Mouse (Mus musculus): ENCODE measurements around the gene Palld. TPM values are rescaled to one million over a fixed set of nuclear protein-coding genes. Genes with fewer than 3 reads are reported as not detected.
A peak's percentile ranks its signal among the peaks of the same experiment; 100 is the strongest.

Palld gene
- polyA plus RNA-seq, 1 experiment from 2014 or later = 99.0 TPM

DNA sequence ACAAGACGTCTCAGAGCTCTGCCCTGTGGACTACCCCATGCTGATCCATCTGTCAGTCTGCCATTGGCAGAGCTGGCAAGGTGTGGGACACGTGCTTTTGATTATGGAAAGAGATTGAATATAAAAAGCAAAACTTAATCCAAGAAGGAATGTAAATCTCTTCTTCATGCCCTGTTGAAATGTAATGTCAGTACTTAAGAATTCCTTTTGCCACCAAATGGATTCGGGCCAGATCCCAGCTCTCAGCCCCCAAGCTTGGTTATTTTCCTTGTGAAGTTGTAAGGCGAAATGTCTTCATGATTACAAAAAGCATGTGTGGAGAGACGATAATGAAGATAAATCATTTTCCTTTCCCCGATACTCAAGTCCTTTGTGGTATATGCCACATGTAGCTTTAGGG lies 126.6 kb downstream of the Palld start:
- H3K27me3 ChIP-seq = no peaks in the 10 kb centered on the region
- no peak for DNase-seq (ENCODE audit: low read depth, low spot score)
- ChIA-PET CTCF (interaction anchor here (1.0 kb wide), 1 partner anchor 15 kb away, joined by 3 read pairs; no protein-coding TSS in a partner anchor), POLR2A (no interaction called here)
- TF ChIP-seq CTCF (IDR thresholded peaks at IDR 0.05) = no peak
- ATAC-seq = peak; percentile 27
- in situ Hi-C loops (cut with MboI; ENCODE audit: low pct_unique_long_range_greater_than_20kb) = no loop called here

DNA sequence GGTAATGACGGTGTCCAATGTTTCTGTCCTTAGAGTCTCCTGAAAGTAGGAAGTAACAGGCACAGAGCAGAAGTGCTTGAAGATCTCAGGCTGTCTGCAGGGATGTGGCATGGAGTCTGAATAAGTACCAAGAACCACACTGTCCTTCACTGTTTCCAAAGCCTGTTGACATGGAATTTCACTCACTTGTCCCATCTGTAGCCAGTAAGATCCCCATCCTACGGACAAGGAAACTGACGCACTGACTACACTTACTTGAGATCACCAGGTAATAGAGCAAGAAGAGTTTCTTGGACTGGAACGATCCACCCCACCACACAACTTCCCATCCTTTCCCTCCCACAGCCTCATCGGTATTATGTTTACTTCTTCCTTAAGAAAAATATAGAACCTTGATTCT lies 128.3 kb downstream of the Palld start:
- DNase-seq (ENCODE audit: low read depth, low spot score) (no peak), ATAC-seq (no peak)
- H3K27me3 ChIP-seq = no peaks in the 10 kb centered on the region
- POLR2A ChIA-PET = interaction anchor here (0.9 kb wide), 1 partner anchor 14 kb away, joined by 3 read pairs; no protein-coding TSS in a partner anchor
- CTCF ChIA-PET = interaction anchor here (1.2 kb wide), 1 partner anchor 93 kb away, joined by 3 read pairs; no protein-coding TSS in a partner anchor
- in situ Hi-C loops (cut with MboI; ENCODE audit: low pct_unique_long_range_greater_than_20kb) = no loop called here
- TF ChIP-seq CTCF (IDR thresholded peaks at IDR 0.05) = no peak

DNA sequence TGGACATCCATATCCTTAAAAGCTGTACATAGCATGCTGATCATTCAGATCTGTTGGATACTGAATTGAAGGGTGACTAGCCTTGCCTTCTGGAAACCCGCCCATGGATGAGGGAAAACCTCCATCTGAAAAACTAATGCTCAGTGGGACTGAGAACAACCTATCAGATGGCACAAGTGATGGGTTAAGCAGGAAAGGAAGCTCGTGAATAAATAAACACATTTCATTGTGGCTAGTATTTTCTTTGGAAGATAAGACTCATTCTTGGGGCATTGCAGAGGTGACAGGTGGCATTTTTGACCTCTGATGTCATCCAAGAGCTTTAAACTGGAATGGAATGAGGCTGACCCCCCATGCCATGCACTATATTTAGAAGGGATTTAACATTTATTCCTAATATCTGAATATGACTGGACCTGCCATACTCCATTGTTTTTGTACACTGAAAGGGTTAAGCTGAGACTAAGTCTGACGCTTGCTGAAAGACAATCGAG lies 128.8 kb downstream of the Palld start:
- POLR2A ChIA-PET = interaction anchor here (0.9 kb wide), 1 partner anchor 15 kb away, joined by 3 read pairs; no protein-coding TSS in a partner anchor
- ATAC-seq = peak; percentile 65
- no peaks in the 10 kb centered on the region for H3K27me3 ChIP-seq
- CTCF ChIA-PET = interaction anchor here (1.2 to 1.4 kb wide), 2 partner anchors 37 to 94 kb away, joined by 3 read pairs; no protein-coding TSS in a partner anchor
- no peak for TF ChIP-seq CTCF (IDR thresholded peaks at IDR 0.05)
- DNase-seq (ENCODE audit: low read depth, low spot score) = no peak
- in situ Hi-C loops (cut with MboI; ENCODE audit: low pct_unique_long_range_greater_than_20kb) = no loop called here

DNA sequence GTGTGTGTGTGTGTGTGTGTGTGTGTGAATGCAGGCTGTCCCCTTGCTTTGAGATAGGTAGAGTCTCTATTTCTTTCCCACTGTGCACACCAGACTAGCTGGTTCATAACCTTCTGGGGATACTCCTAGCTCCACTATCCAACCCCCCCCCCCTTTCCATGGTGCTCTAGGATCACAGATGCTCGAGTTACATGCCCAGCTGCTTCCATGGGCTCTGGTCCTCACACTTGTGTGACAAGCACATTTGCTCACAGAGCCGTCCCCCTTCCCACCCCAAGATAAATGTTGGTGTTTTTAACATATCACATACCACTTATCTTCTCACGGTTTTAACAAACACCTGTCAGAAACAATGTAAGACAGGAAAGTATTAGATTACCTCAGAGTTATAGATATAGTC lies 131.2 kb downstream of the Palld start:
- in situ Hi-C loops (cut with MboI; ENCODE audit: low pct_unique_long_range_greater_than_20kb) = no loop called here
- CTCF ChIA-PET = no interaction called here
- POLR2A ChIA-PET = no interaction called here
- no peaks in the 10 kb centered on the region for H3K27me3 ChIP-seq
- no peak for TF ChIP-seq CTCF (IDR thresholded peaks at IDR 0.05)
- no peak for ATAC-seq
- no peak for DNase-seq (ENCODE audit: low read depth, low spot score)

DNA sequence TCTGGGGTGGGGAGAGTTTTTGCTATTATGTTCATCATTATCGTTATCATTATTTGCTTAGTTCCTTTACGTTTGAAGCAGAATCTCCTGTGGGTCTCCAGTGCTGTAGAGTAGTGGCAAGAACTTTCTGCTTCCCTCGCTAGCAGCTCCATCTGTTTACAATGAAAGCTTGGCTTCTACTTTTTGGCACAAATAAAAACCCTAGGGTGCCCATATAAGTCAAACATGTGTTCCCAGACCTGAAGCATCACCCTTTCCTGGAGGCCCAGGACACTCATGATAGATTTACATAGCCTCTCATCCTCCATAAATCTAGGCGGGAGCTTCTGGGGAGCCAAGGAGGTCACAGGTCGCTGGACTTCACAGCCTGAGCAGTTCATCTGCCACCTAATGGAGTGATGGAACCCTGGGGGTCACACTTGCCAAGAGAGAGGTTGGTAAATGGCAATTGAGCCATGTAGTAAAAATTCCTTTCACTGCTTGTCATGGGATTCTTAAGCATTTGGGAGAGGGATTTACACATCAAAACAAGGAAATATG lies 133.1 kb downstream of the Palld start:
- DNase-seq (ENCODE audit: low read depth, low spot score) = no peak
- POLR2A ChIA-PET = no interaction called here
- CTCF ChIA-PET = no interaction called here
- no peaks in the 10 kb centered on the region for H3K27me3 ChIP-seq
- TF ChIP-seq CTCF (IDR thresholded peaks at IDR 0.05) = peak; percentile 11
- in situ Hi-C loops (cut with MboI; ENCODE audit: low pct_unique_long_range_greater_than_20kb) = no loop called here
- no peak for ATAC-seq

DNA sequence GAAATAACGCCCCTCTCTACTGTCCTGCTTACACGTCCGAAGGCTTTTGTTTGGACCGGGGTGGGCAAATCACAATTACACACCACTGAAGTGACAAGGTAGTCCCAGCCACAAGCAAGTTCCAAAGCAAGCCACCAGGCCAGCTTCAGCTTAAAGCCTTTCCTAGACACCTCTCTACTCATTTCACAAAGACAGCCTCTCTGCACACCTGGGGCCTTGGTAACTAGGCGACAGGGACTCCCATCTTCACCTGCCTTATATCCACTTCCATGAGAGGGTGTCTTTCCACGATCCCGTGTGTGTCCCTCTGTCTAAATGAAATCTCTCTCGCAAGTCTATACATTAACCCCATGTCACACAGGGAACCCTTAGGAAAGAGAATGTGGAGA lies 142.3 kb downstream of the Palld start:
- ChIA-PET CTCF (no interaction called here), POLR2A (no interaction called here)
- in situ Hi-C loops (cut with MboI; ENCODE audit: low pct_unique_long_range_greater_than_20kb) = no loop called here
- DNase-seq (ENCODE audit: low read depth, low spot score) = no peak
- no peaks in the 10 kb centered on the region for H3K27me3 ChIP-seq
- TF ChIP-seq CTCF (IDR thresholded peaks at IDR 0.05) = no peak
- ATAC-seq = no peak

DNA sequence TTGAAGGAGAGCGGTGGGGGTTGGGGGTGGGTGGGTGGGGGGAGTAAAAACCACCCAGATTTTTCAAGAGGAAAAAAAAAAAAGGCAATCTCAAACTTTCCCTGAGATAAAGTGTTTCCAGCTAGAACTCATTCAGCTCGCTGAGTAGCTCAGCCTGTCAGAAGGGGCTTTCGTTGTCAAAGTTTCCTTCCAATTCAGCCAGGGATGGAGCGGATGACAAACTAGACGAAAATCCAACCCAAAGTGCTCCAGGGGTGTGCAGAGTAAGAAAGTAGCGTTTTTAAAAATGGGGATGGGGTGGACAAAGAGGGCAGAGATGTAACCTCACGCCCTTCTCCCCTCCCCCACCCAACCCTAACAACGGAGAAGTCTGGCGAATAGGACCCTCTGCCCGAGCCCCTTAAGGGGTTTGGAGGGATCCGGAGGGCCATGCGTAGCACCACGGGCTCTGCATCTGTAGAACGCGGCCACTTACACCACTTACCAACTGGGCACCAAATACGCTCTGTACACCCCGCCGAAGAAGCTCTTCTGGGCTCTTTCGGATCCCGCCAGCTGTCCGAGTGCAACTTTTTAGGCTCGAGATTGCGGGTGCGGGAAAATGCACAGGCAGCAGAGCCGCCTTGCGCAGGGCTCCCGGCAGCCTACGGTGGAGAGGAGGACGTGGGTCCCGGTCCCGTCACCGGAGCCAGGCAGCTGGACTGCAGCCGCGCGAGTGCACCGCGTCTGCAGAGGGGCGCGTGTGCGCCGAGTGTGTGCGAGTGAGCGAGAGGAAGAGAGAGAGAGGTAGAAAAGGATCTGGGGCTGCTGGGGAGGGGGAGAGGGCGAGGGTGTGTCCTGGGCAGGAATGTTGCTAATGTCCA lies 142.9 kb downstream of the Palld start:
- no peak for TF ChIP-seq CTCF (IDR thresholded peaks at IDR 0.05)
- in situ Hi-C loops (cut with MboI; ENCODE audit: low pct_unique_long_range_greater_than_20kb) = no loop called here
- ChIA-PET CTCF (interaction anchor here (1.0 kb wide), 1 partner anchor 76 kb away, joined by 3 read pairs; no protein-coding TSS in a partner anchor), POLR2A (interaction anchor here (1.0 kb wide), 1 partner anchor 134 kb away, joined by 3 read pairs; no protein-coding TSS in a partner anchor)
- no peaks in the 10 kb centered on the region for H3K27me3 ChIP-seq
- DNase-seq (ENCODE audit: low read depth, low spot score) = no peak
- ATAC-seq = no peak

DNA sequence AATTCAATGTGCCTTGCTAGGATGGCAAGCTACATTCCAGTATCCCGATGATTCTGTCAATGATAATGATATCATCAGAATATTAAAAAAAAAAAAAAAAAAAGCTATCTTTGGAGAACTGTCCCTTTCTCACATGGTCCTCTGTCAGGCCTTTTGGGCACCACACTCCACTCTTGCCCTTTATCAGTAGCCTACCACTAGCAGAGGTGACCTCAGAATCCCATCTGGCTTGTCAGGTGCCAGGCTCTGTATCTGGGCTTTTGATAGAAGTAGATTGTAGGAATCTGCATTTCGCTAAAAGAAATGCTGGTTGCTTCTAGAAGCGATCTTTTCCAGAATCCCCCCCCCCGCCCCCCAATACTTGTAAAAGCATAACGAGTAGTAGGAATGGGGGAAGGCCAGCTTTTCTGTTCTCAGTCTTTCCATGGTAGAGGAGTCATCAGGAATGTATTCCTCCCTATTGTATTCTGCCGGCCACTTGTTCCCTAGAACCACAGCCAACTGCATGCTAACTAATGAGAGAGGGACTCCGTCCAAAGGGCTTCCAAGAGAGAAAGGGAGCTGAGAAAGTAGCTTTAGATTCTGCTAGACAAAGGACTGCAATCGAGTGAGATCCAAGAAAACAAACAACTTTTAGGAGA lies 143.7 kb downstream of the Palld start:
- CTCF ChIA-PET = interaction anchor here (0.6 to 1.5 kb wide), 5 partner anchors 55 to 427 kb away, joined by 3 read pairs; no protein-coding TSS in a partner anchor
- no peak for TF ChIP-seq CTCF (IDR thresholded peaks at IDR 0.05)
- POLR2A ChIA-PET = interaction anchor here (0.7 to 1.0 kb wide), 2 partner anchors 133 to 189 kb away, joined by 3 to 5 read pairs; no protein-coding TSS in a partner anchor
- ATAC-seq (no peak), DNase-seq (ENCODE audit: low read depth, low spot score) (no peak)
- no peaks in the 10 kb centered on the region for H3K27me3 ChIP-seq
- in situ Hi-C loops (cut with MboI; ENCODE audit: low pct_unique_long_range_greater_than_20kb) = no loop called here

DNA sequence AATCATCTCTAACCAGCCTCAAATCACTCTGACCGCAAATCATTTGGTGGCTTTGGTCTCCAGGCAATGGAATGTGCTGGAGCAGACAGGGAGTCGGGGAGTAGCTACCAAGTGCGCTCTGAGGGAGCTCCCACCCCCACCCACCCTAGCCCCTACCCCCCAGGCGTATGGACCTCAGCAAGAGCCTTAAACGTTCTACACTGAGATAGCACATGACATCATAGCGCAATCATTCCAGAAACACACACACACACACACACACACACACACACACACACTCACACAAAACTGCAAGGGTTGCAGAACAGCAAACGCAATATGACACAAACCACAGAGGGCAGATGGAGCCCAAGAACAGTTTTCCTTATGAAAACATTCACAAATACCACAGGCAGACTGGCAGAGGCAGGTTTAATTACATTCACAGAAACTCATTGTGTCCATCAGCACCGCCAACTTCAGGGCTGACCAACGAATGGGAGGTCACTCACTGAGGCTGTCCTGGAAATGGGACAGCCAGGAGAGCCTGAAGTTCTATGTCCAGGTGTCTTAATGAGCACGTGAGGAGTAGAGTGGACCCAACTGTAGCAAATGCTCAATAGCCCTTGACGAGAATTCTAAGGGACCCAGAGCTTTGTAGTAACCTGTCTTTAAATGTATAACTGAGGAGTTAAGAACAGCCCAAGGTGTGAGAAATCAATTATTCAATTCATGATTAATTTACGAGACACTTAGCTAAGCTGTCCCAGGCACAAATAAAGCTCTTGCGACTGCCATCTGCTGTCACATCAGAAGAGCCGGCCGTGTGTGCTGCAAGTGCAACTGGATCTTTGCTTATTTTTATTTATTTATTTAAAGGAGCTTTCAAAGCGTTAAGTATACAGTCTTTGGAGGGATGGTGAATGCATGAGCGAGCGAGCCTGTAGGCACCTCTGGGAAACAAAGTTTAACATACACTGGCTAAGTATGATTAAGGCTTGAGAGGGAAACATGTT lies 145.2 kb downstream of the Palld start:
- CTCF ChIA-PET = interaction anchor here (1.3 to 1.5 kb wide), 2 partner anchors 54 to 57 kb away, joined by 3 read pairs; no protein-coding TSS in a partner anchor
- DNase-seq (ENCODE audit: low read depth, low spot score) (peak; percentile 80), ATAC-seq (peak; percentile 67)
- TF ChIP-seq CTCF (IDR thresholded peaks at IDR 0.05) = peak; percentile 31
- no peaks in the 10 kb centered on the region for H3K27me3 ChIP-seq
- POLR2A ChIA-PET = interaction anchor here (0.6 kb wide), 1 partner anchor 868 kb away, joined by 3 read pairs; no protein-coding TSS in a partner anchor
- in situ Hi-C loops (cut with MboI; ENCODE audit: low pct_unique_long_range_greater_than_20kb) = no loop called here

Data from Patski (cell line).